Mouse (Mus musculus) forebrain, embryonic 15.5 days (tissue): Measurements from ENCODE around the gene Hephl1. TPM values are rescaled to one million over a fixed set of nuclear protein-coding genes. Genes with fewer than 3 reads are reported as not detected.

Source experiments
- ATAC-seq: fragments of 200-750 bp; cut with Nextera tagmentation; replicated peaks from 2 replicates; pipeline ENCODE4 v1.8.0; 2017; ENCODE audit warnings: mild to moderate bottlenecking, moderate TSS enrichment, moderate library complexity
- H3K27ac ChIP-seq: fragments of 300-500 bp; sonication (generic); replicated peaks from 2 replicates; pipeline ENCODE4 v1.5.1; 2015; ENCODE audit warnings: mild to moderate bottlenecking, inconsistent platforms
- H3K27me3 ChIP-seq: fragments of 300-500 bp; sonication (generic); 2 replicates; pipeline ENCODE4 v1.6.1; 2015; ENCODE audit warnings: inconsistent platforms
- H3K36me3 ChIP-seq: fragments of 300-500 bp; sonication (generic); 2 replicates; pipeline ENCODE4 v1.6.1; 2015; ENCODE audit warnings: mild to moderate bottlenecking, inconsistent platforms
- H3K4me1 ChIP-seq: fragments of 300-500 bp; sonication (generic); 2 replicates; pipeline ENCODE4 v1.6.1; 2015; ENCODE audit warnings: inconsistent platforms
- H3K4me2 ChIP-seq: fragments of 300-500 bp; sonication (generic); replicated peaks from 2 replicates; pipeline ENCODE4 v1.6.1; 2015; ENCODE audit warnings: mild to moderate bottlenecking, inconsistent platforms
- H3K4me3 ChIP-seq: fragments of 300-500 bp; sonication (generic); 2 replicates; pipeline ENCODE4 v1.5.1; 2015; ENCODE audit warnings: mild to moderate bottlenecking, inconsistent platforms
- H3K9ac ChIP-seq: fragments of 300-500 bp; sonication (generic); replicated peaks from 2 replicates; pipeline ENCODE4 v1.6.1; 2015; ENCODE audit warnings: mild to moderate bottlenecking, inconsistent platforms
- H3K9me3 ChIP-seq: fragments of 300-500 bp; sonication (generic); 2 replicates; pipeline ENCODE4 v1.6.1; 2016; ENCODE audit warnings: inconsistent platforms
- WGBS: fragments of 180-500 bp; shearing (Covaris S2); methylation state at CpG from one replicate; pipeline ENCODE4 v1.1.7; 2015; ENCODE audit warnings: mixed read lengths; 5-methylcytosine and 5-hydroxymethylcytosine counted together
- polyA plus RNA-seq: library from polyadenylated mRNA; unstranded; fragments of >200 nt; fragmentation: Nextera tagmentation; extraction: Ambion mirVana; gene quantifications from 2 replicates; pipeline ENCODE4 v1.2.1, GENCODE M21; 2015

The Hephl1 gene
- polyA plus RNA-seq, 1 experiment from 2014 or later, result not detected

GRCm38 (mm10) chr9:15003676-15004297 is 108.1 kb downstream of the Hephl1 start:
- peak; percentile 5; the same call in 1 of the 2 replicates for ATAC-seq
- 43% methylated on average over 10 of the region's 10 CpGs for WGBS
- Histone ChIP-seq H3K9ac (no peak overlapping the region), H3K4me1 (peaks cover 12% of the 10 kb centered on the region), H3K4me3 (no peak overlapping the region), H3K27ac (peak overlapping the region; percentile 32; the same call in 1 of the 2 replicates), H3K27me3 (no peaks in the 10 kb centered on the region), H3K4me2 (no peak overlapping the region), H3K36me3 (peaks cover 36% of the 10 kb centered on the region), H3K9me3 (no peaks in the 10 kb centered on the region)

DNA sequence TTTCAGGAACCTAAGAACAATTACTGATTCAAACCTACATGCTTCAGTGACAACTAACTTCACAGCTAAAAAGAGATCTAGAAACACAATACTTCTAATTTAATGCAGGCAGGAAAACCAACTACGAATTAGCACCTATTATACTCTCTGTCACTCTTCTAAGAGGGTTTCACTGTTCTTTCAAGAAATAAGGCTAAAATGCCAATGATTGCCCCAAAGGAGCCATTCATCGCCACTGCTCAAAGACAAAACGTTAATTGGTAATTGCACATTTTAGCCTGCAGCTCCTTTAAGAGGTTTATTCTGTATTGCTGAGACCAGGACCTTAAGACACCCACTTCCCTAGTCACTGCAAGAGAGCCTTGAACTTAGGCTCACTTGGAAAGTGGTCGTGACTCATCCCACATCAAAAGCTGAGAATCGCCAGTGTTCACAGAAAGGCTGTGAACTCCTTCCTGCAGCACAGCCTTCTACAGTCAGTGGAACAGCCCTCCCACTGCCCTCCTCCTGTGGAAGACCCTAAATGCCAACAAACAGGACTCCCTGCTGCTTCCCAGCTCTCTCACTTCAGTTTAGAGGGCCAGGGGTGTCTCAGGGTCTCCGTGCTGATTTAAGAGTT is 108.8 kb downstream of the Hephl1 start:
- peak; percentile 39 for ATAC-seq
- Histone ChIP-seq H3K4me2 (no peak overlapping the region), H3K9ac (no peak overlapping the region), H3K27ac (peak overlapping the region; percentile 32; the same call in 1 of the 2 replicates), H3K36me3 (peaks cover 35% of the 10 kb centered on the region), H3K4me3 (no peak overlapping the region), H3K9me3 (no peaks in the 10 kb centered on the region), H3K27me3 (no peaks in the 10 kb centered on the region), H3K4me1 (peaks cover 12% of the 10 kb centered on the region)
- WGBS, result 5% methylated on average over 6 of the region's 6 CpGs

Other genes starting within 250 kb of the Hephl1 start
- gene Izumo1r, start 208.2 kb downstream of the Hephl1 start, polyA plus RNA-seq, result not detected in 2 replicates
- gene Panx1, start 66.6 kb downstream of the Hephl1 start, polyA plus RNA-seq, result 150 and 151 TPM in 2 replicates
- 6.4 and 6.8 TPM in 2 replicates for gene Vstm5, start 126.9 kb upstream of the Hephl1 start, polyA plus RNA-seq
- gene Med17, start 167.8 kb upstream of the Hephl1 start, polyA plus RNA-seq, result 42.8 and 43.5 TPM in 2 replicates
- gene Taf1d, start 194.1 kb upstream of the Hephl1 start, polyA plus RNA-seq, result 49.7 and 52.2 TPM in 2 replicates
- gene 4931406C07Rik, start 194.3 kb upstream of the Hephl1 start, polyA plus RNA-seq, result 11.1 and 13.8 TPM in 2 replicates
- 15.1 and 15.2 TPM in 2 replicates for gene Cep295, start 245.7 kb upstream of the Hephl1 start, polyA plus RNA-seq